Mouse (Mus musculus): ENCODE measurements around the gene Ppp4r3b. TPM values are rescaled to one million over a fixed set of nuclear protein-coding genes. Genes with fewer than 3 reads are reported as not detected.

Ppp4r3b gene
- polyA plus RNA-seq, 1 experiment = 42.5 TPM

DNA sequence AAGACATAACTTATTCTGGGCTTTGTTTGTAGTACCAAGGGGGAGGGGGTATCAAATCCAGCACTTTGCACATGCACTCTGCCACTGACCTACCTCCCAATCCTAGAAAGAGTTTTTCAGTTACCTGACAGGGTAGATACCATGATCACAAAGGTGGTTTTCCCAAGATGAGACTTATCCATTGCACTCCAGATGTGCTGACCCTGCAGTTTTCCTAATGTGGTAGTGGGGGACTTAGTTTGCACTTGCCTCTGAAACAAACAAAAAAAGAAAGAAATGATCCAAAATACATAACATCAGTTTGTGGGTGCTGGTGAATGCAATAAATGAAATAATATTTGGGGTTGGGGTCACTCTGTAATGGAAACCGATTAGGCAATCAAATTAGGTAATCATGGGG, 6.6 kb downstream of the Ppp4r3b start:
- no peak overlapping the region for H3K4me3 ChIP-seq (ENCODE audit: insufficient read depth, low read length)
- H3K4me1 ChIP-seq (ENCODE audit: control insufficient read depth, insufficient read depth, low read length) = no peaks in the 10 kb centered on the region
- H3K27ac ChIP-seq (ENCODE audit: insufficient read depth, low read depth, low read length) = no peak overlapping the region
- TF ChIP-seq CTCF (IDR thresholded peaks at IDR 0.05; ENCODE audit: low read depth, low read length) (no peak), POLR2A (IDR thresholded peaks at IDR 0.05; ENCODE audit: borderline replicate concordance, low read depth, low read length) (no peak)

DNA sequence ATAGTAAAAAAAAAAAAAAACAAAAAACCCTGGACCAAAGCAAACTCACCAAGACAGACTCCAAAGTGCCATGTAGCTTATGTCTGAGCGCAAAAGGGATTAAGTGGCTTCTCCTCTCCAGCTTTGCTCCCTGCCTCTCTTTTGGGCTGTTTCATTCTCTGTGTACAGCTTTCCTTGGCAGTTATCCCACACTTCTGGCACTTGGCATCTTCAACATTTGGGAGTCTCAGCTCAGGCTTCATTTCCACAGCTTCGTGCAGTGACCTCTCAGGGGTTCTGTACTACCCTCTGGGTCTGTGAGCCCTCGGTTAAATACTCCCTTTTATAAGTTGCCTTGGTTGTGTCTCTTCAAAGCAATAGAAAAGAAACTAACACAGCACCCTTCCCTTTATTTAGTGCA, 8.0 kb downstream of the Ppp4r3b start:
- no peak for TF ChIP-seq POLR2A (IDR thresholded peaks at IDR 0.05; ENCODE audit: borderline replicate concordance, low read depth, low read length)
- TF ChIP-seq CTCF (IDR thresholded peaks at IDR 0.05; ENCODE audit: low read depth, low read length) = no peak
- no peaks in the 10 kb centered on the region for H3K4me1 ChIP-seq (ENCODE audit: control insufficient read depth, insufficient read depth, low read length)

DNA sequence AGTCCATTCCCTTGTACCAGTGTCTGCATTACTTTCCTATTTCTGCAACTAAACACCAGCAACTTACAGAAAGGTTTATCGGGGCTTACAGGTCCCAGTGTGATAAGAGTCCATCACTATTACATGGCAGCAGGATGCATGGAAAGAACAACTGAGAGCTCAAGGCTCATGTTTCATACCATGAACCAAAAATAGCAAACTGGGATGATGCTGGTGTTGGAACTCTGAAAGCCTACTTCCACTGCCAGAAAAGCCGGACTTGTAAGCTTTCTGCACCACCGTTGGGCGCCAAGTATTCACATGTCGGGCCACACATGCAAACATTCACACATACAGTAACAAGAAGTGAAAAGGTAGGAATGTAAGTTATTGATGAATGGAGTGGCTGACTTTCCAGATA, 9.1 kb downstream of the Ppp4r3b start:
- TF ChIP-seq CTCF (IDR thresholded peaks at IDR 0.05; ENCODE audit: low read depth, low read length) (no peak), POLR2A (IDR thresholded peaks at IDR 0.05; ENCODE audit: borderline replicate concordance, low read depth, low read length) (no peak)

More for the DNA sequence above, 8.0 kb downstream of the Ppp4r3b start:
- Histone ChIP-seq H3K27ac (ENCODE audit: insufficient read depth, low read depth, low read length) (no peak overlapping the region), H3K4me3 (ENCODE audit: insufficient read depth, low read length) (no peak overlapping the region)

DNA sequence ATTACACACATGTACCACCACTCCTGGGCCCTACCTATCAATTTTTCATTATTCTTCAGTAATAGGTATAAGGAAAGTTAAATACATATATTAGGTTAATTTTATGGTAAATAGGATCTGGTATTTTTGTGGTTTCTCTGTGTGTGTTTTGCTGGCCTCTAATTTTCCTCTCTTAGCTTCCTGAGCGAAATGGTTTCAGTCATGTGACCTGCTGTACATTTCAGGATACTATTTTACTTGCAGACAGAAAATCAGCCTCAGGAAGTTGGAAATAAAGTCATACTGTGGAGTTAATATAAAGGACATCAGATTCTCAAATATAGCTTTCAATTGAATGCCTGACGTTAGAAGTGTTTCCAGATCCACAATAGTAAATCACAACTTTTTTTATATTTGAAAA, 16.3 kb downstream of the Ppp4r3b start:
- Histone ChIP-seq H3K27ac (ENCODE audit: insufficient read depth, low read depth, low read length) (peak overlapping the region; percentile 57), H3K4me3 (ENCODE audit: insufficient read depth, low read length) (no peak overlapping the region), H3K4me1 (ENCODE audit: control insufficient read depth, insufficient read depth, low read length) (peaks cover 6% of the 10 kb centered on the region)
- no peak for TF ChIP-seq POLR2A (IDR thresholded peaks at IDR 0.05; ENCODE audit: borderline replicate concordance, low read depth, low read length)
- TF ChIP-seq CTCF (IDR thresholded peaks at IDR 0.05; ENCODE audit: low read depth, low read length) = no peak

More for the DNA sequence above, 9.1 kb downstream of the Ppp4r3b start:
- Histone ChIP-seq H3K4me1 (ENCODE audit: control insufficient read depth, insufficient read depth, low read length) (no peaks in the 10 kb centered on the region), H3K27ac (ENCODE audit: insufficient read depth, low read depth, low read length) (no peak overlapping the region), H3K4me3 (ENCODE audit: insufficient read depth, low read length) (no peak overlapping the region)

DNA sequence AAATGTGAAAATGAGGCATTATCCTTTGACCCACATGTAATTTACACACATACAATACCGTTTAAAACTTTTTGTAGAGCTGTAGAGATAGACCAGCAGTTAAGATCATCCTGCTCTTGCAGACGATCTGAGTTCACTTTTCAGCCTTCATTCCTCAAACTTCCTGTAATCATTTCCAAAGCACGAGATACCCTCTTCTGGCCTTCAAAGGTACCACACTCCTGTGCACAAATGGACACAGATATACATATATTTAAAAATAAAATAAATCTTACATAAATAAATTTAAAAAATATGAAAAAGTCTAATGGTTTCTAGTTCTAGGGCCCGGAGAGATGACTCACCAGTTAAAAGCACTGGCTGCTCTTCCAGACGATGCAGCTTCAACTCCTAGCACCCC, 31.0 kb downstream of the Ppp4r3b start:
- TF ChIP-seq CTCF (IDR thresholded peaks at IDR 0.05; ENCODE audit: low read depth, low read length) (no peak), POLR2A (IDR thresholded peaks at IDR 0.05; ENCODE audit: borderline replicate concordance, low read depth, low read length) (no peak)
- H3K27ac ChIP-seq (ENCODE audit: insufficient read depth, low read depth, low read length) = no peak overlapping the region
- H3K4me1 ChIP-seq (ENCODE audit: control insufficient read depth, insufficient read depth, low read length) = no peaks in the 10 kb centered on the region
- no peak overlapping the region for H3K4me3 ChIP-seq (ENCODE audit: insufficient read depth, low read length)

DNA sequence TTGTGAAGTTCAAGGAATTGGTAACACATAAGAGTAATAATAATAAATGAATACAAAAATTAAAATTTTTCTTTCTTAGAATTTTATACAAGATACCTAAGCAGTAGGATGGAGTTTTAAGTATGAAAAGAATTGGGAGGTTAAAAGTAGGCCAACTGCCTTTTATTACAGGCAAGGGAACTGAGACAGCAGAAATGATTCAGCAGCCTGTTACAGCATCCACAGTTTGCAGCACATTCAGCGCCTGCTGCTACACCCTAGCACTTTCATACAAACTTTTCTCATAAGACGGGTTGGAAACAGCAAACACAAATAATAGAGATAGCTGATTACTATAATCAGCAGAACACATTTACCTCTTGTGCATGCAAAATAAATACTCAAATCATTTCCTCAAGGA, 37.1 kb downstream of the Ppp4r3b start:
- no peak for TF ChIP-seq CTCF (IDR thresholded peaks at IDR 0.05; ENCODE audit: low read depth, low read length)
- no peak for TF ChIP-seq POLR2A (IDR thresholded peaks at IDR 0.05; ENCODE audit: borderline replicate concordance, low read depth, low read length)
- Histone ChIP-seq H3K27ac (ENCODE audit: insufficient read depth, low read depth, low read length) (no peak overlapping the region), H3K4me1 (ENCODE audit: control insufficient read depth, insufficient read depth, low read length) (no peaks in the 10 kb centered on the region), H3K4me3 (ENCODE audit: insufficient read depth, low read length) (no peak overlapping the region)

DNA sequence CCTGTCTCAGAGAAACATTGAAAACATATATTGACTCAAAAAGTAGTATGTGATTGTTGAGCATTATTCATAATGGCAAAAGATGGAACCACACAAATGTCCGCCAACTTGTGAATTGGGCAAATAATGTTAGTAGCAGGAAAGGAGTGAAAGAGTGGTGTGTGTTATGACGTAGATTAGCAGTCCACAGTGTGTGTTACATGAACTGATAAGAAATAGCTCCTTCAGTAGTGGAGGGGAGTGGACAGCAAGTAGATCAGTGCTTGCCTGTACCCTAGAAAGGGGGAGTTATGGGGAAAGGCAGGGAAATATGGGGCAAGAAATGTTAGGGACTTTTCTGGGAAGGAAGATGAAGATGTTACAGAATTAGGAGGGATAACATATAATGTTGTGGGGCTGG, 43.5 kb downstream of the Ppp4r3b start:
- no peak for TF ChIP-seq POLR2A (IDR thresholded peaks at IDR 0.05; ENCODE audit: borderline replicate concordance, low read depth, low read length)
- TF ChIP-seq CTCF (IDR thresholded peaks at IDR 0.05; ENCODE audit: low read depth, low read length) = no peak
- H3K4me1 ChIP-seq (ENCODE audit: control insufficient read depth, insufficient read depth, low read length) = 0 out of 2 replicates have a peak, but pooled peaks cover 2% of the 10 kb centered on the region
- no peak overlapping the region for H3K27ac ChIP-seq (ENCODE audit: insufficient read depth, low read depth, low read length)
- no peak overlapping the region for H3K4me3 ChIP-seq (ENCODE audit: insufficient read depth, low read length)

DNA sequence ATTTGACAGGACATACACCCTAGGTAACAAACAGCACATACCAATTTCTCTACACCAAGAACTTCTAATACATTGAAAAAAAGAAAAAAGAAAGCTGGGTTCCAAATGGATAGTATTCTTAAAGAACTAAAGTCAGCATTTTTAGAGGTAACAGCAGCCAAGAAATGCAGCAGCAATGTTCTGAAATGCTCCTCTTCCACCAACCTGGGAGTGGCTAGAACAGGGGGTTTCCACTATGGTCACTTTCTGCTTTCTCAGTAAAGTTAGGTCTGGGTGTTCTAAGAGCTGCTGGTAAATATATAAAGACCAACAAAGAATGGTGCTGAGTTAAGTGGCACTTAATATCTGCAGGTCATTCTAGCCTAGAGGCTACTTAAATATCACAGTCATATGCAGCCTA, 46.4 kb downstream of the Ppp4r3b start:
- Histone ChIP-seq H3K4me1 (ENCODE audit: control insufficient read depth, insufficient read depth, low read length) (0 out of 2 replicates have a peak, but pooled peaks cover 2% of the 10 kb centered on the region), H3K4me3 (ENCODE audit: insufficient read depth, low read length) (no peak overlapping the region)

DNA sequence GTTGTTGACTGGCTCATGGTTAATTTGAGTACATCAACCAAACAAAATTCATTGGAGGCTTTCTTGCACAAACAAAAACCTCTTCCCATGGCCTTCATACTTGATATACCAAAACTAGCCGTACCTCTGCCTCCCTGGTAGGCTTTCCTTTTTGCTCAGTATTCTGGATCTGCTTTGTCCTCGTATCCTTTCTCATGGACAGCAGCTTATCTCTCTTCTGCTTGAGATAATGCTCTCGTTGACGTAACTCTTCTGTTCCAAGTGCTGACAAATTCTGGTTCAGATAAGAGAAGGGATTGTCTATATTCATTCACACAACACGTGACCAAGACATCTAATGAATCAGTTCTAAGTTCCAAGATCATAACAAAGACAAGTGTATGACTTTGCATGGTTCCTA, 49.6 kb downstream of the Ppp4r3b start:
- Histone ChIP-seq H3K27ac (ENCODE audit: insufficient read depth, low read depth, low read length) (no peak overlapping the region), H3K4me3 (ENCODE audit: insufficient read depth, low read length) (no peak overlapping the region), H3K4me1 (ENCODE audit: control insufficient read depth, insufficient read depth, low read length) (peaks cover 6% of the 10 kb centered on the region; the same call in 1 of the 2 replicates)
- no peak for TF ChIP-seq CTCF (IDR thresholded peaks at IDR 0.05; ENCODE audit: low read depth, low read length)

More for the DNA sequence above, 46.4 kb downstream of the Ppp4r3b start:
- no peak overlapping the region for H3K27ac ChIP-seq (ENCODE audit: insufficient read depth, low read depth, low read length)
- TF ChIP-seq CTCF (IDR thresholded peaks at IDR 0.05; ENCODE audit: low read depth, low read length) = no peak
- no peak for TF ChIP-seq POLR2A (IDR thresholded peaks at IDR 0.05; ENCODE audit: borderline replicate concordance, low read depth, low read length)

DNA sequence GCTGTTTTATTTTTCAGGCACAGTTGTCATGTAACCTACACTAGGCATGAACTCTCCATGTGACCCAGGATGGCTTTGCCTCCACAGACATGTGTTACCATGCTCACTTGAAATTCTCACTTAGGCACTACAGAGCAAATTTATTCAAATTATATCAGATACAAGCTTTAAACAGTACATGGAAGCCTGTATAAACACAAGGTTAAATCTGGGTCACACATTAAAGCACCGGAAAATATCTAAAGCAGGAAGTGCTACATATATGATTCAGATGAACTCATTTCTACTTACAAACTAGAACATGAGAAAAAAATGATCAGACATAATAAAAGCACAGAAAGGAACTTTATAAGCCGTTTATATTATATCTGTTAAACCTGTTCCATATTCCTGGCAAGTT, 52.1 kb downstream of the Ppp4r3b start:
- Histone ChIP-seq H3K27ac (ENCODE audit: insufficient read depth, low read depth, low read length) (no peak overlapping the region), H3K4me3 (ENCODE audit: insufficient read depth, low read length) (no peak overlapping the region), H3K4me1 (ENCODE audit: control insufficient read depth, insufficient read depth, low read length) (peaks cover 6% of the 10 kb centered on the region; the same call in 1 of the 2 replicates)
- no peak for TF ChIP-seq CTCF (IDR thresholded peaks at IDR 0.05; ENCODE audit: low read depth, low read length)
- no peak for TF ChIP-seq POLR2A (IDR thresholded peaks at IDR 0.05; ENCODE audit: borderline replicate concordance, low read depth, low read length)

DNA sequence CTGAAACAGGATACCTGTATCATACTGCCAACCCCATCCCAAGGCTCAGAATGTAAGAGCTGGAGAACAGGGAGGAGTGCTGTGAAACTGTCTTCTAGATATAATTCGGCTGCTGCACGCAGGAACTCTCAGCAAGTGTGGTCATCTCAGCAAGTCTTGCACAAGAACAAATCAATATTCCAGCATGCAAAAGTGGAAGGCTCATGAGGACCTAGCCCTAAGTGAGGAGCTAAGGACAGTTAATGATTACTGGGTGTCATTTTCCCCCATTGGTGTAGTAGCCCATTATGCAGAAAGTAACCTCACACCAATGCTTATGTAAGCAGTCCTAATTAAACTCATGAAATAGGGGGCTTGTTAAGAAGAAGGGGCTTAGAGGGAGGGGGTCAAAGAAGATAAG, 56.3 kb downstream of the Ppp4r3b start:
- no peak overlapping the region for H3K27ac ChIP-seq (ENCODE audit: insufficient read depth, low read depth, low read length)
- no peak for TF ChIP-seq POLR2A (IDR thresholded peaks at IDR 0.05; ENCODE audit: borderline replicate concordance, low read depth, low read length)
- TF ChIP-seq CTCF (IDR thresholded peaks at IDR 0.05; ENCODE audit: low read depth, low read length) = no peak
- peaks cover 4% of the 10 kb centered on the region; the same call in 1 of the 2 replicates for H3K4me1 ChIP-seq (ENCODE audit: control insufficient read depth, insufficient read depth, low read length)
- H3K4me3 ChIP-seq (ENCODE audit: insufficient read depth, low read length) = no peak overlapping the region
